Mouse (Mus musculus) spleen, postnatal 4 days (tissue): ENCODE results near the gene Tubg2.

Source experiments
- DNase-seq, 2 experiments: peaks; one replicate each; pipeline ENCODE4 v3.0.0; 2022; ENCODE audit warnings: low spot score in 2 of 2

Tubg2 gene

GRCm38 (mm10) chr11:101194643-101195042, 38.9 kb downstream of the Tubg2 start:
- DNase-seq, result no peak

DNA sequence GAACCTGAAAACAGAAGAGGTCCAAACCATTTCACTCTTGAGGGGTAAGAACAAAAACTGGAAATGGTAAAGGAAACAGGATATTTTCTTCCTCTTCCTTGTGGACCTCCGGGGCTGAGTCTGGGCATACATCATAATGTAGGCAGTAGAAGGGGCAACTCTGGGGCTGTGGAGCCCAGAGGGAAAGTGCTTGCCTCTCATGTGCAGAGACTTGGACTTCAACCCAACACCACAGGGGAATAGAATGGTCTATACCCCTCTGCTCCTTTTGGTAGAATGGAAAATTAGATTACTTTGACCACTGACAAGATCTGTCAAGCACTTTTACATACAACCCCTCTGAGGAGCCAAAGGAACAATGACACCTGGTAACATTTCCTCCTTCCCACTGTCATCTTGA, 39.4 kb downstream of the Tubg2 start:
- no peak for DNase-seq

DNA sequence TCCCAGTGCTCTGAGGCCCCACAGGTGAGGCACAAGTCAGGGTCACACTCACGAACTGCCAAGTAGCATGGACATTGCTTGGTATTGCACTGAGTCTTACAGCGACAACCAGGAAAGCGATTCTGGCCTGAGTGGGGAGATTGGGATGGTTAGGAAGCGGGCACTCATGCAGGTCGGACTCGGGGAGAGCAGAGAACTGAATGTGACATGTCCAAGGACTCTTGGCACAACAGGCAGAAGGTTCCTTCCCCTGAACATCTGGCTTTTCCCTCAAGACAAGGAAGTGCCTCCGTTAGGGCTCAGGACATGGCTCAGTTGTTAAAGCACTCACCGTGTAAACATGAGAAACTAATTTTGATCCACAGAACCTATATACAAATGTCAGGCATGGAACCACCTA, 39.9 kb downstream of the Tubg2 start:
- no peak for DNase-seq

GRCm38 (mm10) chr11:101196175-101196574, 40.5 kb downstream of the Tubg2 start:
- DNase-seq, result peak in 1 of 2 experiments; percentile 59

GRCm38 (mm10) chr11:101199555-101199954, 43.8 kb downstream of the Tubg2 start:
- DNase-seq, result no peak

DNA sequence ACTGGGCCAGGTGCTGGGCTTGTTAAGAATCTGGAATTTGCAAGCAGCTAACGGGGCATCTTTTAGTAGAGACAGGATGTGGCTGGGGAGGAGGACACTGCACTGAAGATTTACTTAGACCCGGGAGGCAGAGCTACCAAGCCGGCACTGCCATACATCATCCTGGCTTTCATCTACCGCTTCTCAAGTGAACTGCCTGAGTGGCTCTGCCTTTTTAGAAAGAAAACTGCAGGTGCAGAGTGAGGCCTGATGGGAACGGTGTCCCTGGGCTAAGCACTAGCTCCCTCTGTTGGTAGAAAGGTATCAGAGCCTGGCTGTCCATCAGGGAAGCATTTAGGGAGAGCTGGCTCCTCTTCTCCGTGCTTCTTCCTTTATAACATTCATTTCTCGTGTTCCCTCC, 45.3 kb downstream of the Tubg2 start:
- peak in 1 of 2 experiments; percentile 55 for DNase-seq
